Mouse (Mus musculus): ENCODE data around the gene Ankrd34a.

- TF ChIP-seq POLR2A (IDR thresholded peaks at IDR 0.05; ENCODE audit: low read depth, low read length) (no peak), CTCF (conservative IDR thresholded peaks at IDR 0.05; ENCODE audit: insufficient read depth, insufficient read length, low read depth, low read length) (peak; percentile 48)
These were observed 45.2 kb upstream of the Ankrd34a start for GRCm38 (mm10) chr3:96551203-96551602.
